Mouse (Mus musculus): Measurements from ENCODE around the gene Gtpbp3. TPM values are rescaled to one million over a fixed set of nuclear protein-coding genes. Genes with fewer than 3 reads are reported as not detected.

Gtpbp3 gene
- total and polyA plus RNA-seq, 3 experiments, result 17.4 to 26.7 (median 20.7) TPM

DNA sequence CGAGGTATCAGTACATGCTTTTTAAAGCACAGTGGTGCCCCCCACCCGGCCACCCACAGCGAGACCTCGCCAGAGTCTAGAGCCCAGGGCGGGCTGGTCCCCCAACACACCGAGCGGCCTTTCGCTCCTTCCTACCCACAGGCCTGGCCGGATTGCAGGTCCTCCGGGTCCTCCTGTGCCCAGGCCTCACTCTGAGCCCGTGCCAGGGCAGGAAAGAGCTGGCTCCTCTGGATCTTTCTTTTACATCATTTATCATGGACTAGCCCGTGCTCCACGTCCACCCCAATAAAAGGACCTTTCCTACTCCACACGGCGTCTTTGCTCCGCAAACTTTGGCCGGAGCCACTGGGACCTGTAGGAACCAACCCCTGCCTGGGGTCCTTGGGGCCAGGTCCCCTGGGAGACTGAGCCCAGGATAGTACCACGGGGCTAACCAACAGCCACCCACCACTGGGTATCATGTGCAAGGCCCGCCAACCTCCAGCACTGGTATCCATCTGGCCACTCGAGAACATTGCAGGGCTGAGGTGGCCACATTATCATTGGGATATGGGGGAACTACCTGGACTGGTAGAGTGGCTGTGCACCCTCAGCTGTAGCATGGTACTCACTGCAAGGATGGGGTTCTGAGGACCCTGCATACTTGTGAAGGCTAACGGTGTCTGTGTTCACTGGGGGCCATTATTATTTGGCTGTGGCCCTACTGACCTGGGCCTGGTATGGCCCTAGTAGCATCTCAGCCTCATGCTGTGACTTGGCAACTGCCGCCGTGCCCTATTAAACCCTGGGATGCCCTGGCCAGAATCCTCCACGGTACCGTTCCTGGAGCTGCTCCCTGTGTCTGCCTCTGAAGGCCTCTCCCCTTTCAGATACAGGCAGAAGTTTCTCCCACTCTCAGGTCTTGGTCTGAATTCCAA lies 12.9 kb upstream of the Gtpbp3 start:
- H3K27ac ChIP-seq (ENCODE audit: insufficient read depth, low read depth), result no peak overlapping the region
- in situ Hi-C loops (cut with MboI; ENCODE audit: low pct_ligation_motif_present, low pct_unique_long_range_greater_than_20kb, low sequenced_read_pairs) (no loop called here), dilution Hi-C loops (cut with MboI; ENCODE audit: extremely low pct_ligation_motif_present, extremely low pct_unique_long_range_greater_than_20kb, low sequenced_read_pairs) (no loop called here)
- no peak for DNase-seq (ENCODE audit: extremely low read depth)
- TF ChIP-seq POLR2AphosphoS2 (IDR thresholded peaks at IDR 0.05; ENCODE audit: low read depth, low read length) (no peak), ELF1 (IDR thresholded peaks at IDR 0.05; ENCODE audit: low read depth, low read length) (no peak), ZNF384 (IDR thresholded peaks at IDR 0.05; ENCODE audit: low read depth, low read length) (no peak), CHD1 (IDR thresholded peaks at IDR 0.05; ENCODE audit: low read depth, low read length) (no peak), MXI1 (IDR thresholded peaks at IDR 0.05; ENCODE audit: low read depth, low read length) (no peak), SMC3 (IDR thresholded peaks at IDR 0.05; ENCODE audit: low read depth, low read length) (no peak), ZC3H11A (IDR thresholded peaks at IDR 0.05; ENCODE audit: low read depth, low read length) (no peak), HCFC1 (IDR thresholded peaks at IDR 0.05; ENCODE audit: low read depth, low read length) (no peak)
- peaks cover 17% of the 10 kb centered on the region for H3K79me2 ChIP-seq (replicated peaks; ENCODE audit: control insufficient read depth, extremely low read depth, insufficient read depth, poor library complexity, severe bottlenecking)
- H3K4me2 ChIP-seq (ENCODE audit: insufficient read depth, low read depth, poor library complexity, severe bottlenecking), result no peak overlapping the region
- H3K36me3 ChIP-seq (replicated peaks in 1 of 2; ENCODE audit: control insufficient read depth in 1 of 2, insufficient read depth in 1 of 2, low read length in 1 of 2), result peaks cover 49 to 63% of the 10 kb centered on the region in 2 experiments
- no peaks in the 10 kb centered on the region for H3K9me3 ChIP-seq (replicated peaks; ENCODE audit: low read length)
- peaks cover 17% of the 10 kb centered on the region in 2 experiments for H3K4me1 ChIP-seq (ENCODE audit: control insufficient read depth in 1 of 2, insufficient read depth in 2 of 2)
- H3K27me3 ChIP-seq (replicated peaks), result no peaks in the 10 kb centered on the region
- no peak overlapping the region for H3K4me3 ChIP-seq (replicated peaks in 1 of 3; ENCODE audit: low read depth in 2 of 3, low read length in 2 of 3, poor library complexity in 1 of 3)
- no peak overlapping the region for H3K9ac ChIP-seq (ENCODE audit: insufficient read depth, low read depth)

DNA sequence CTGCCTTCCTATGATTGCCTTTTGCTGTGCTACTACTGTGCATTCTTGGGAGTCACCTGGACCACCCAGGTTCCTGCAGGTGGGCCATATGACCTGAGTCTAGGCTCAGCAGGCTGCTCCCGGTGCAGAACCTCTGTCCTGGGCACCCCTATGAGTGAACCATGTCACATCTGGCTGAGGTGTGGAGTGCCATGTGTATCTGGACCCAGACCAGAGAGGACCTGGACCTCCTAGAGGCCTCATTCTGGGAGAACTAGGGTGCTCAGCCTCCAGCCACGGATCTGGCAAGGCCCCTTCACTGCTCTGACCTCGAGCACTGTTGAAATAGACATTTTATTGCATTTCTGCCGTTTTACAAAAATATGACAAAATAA lies 12.2 kb upstream of the Gtpbp3 start:
- Histone ChIP-seq H3K79me2 (replicated peaks; ENCODE audit: control insufficient read depth, extremely low read depth, insufficient read depth, poor library complexity, severe bottlenecking) (peaks cover 10% of the 10 kb centered on the region), H3K4me3 (replicated peaks in 1 of 3; ENCODE audit: low read depth in 2 of 3, low read length in 2 of 3, poor library complexity in 1 of 3) (no peak overlapping the region), H3K9me3 (replicated peaks; ENCODE audit: low read length) (no peaks in the 10 kb centered on the region), H3K27me3 (replicated peaks) (no peaks in the 10 kb centered on the region), H3K4me1 (ENCODE audit: control insufficient read depth in 1 of 2, insufficient read depth in 2 of 2) (peaks cover 11% of the 10 kb centered on the region in 2 experiments), H3K27ac (ENCODE audit: insufficient read depth, low read depth) (no peak overlapping the region), H3K9ac (ENCODE audit: insufficient read depth, low read depth) (peak overlapping the region; percentile 30; the same call in 1 of the 2 replicates), H3K36me3 (replicated peaks in 1 of 2; ENCODE audit: control insufficient read depth in 1 of 2, insufficient read depth in 1 of 2, low read length in 1 of 2) (peaks cover 49 to 59% of the 10 kb centered on the region in 2 experiments), H3K4me2 (ENCODE audit: insufficient read depth, low read depth, poor library complexity, severe bottlenecking) (peak overlapping the region; percentile 64)
- DNase-seq (ENCODE audit: extremely low read depth), result no peak
- no peak for TF ChIP-seq HCFC1 (IDR thresholded peaks at IDR 0.05; ENCODE audit: low read depth, low read length)
- in situ Hi-C loops (cut with MboI; ENCODE audit: low pct_ligation_motif_present, low pct_unique_long_range_greater_than_20kb, low sequenced_read_pairs) (no loop called here), dilution Hi-C loops (cut with MboI; ENCODE audit: extremely low pct_ligation_motif_present, extremely low pct_unique_long_range_greater_than_20kb, low sequenced_read_pairs) (no loop called here)

DNA sequence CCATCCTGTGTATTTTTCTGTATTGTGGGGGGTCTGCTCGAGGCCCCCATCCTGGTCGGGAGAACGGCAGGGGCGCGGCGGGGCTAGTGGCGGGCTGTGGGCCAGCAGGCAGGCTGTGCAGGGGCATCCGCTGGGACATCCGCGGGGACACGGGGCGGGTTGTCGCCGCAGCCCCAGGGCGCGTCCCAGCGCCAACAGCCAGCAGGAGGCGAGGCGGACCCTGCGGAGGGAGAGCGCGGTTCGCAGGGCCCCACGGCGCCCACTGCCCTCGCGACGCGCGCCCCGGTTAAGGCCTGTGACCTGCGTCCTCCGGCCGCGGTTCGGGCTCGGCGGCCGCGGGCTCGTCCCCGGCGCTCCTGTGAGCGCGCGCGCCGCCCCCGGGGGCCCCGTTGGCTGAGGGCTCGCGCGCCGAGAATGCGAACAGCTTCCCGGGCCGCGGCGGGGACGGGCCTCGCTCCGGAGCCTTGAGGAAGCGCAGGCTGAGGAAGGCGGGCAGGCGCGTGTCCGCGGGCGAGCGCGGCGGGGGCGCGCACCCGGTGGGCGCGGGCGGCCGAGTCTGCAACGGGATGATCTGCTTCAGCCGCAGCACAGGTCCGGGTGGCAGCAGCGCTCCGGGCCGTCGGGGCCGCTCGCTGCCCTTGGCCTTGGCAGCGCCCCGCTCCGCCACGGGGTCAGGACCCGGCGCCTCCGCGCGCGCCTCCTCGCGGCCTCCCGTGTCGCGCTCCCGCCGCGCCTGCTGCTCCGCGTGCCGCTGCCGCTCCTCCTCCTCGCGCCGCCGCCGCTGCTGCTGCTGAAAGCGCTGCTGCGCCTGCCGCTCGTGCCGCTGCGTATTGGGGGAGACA lies 11.6 kb upstream of the Gtpbp3 start:
- dilution Hi-C loops (cut with MboI; ENCODE audit: extremely low pct_ligation_motif_present, extremely low pct_unique_long_range_greater_than_20kb, low sequenced_read_pairs), result no loop called here
- Histone ChIP-seq H3K4me3 (replicated peaks in 1 of 3; ENCODE audit: low read depth in 2 of 3, low read length in 2 of 3, poor library complexity in 1 of 3) (peak overlapping the region in 2 of 3 experiments; percentile 57 to 68), H3K27ac (ENCODE audit: insufficient read depth, low read depth) (peak overlapping the region; percentile 79), H3K27me3 (replicated peaks) (no peaks in the 10 kb centered on the region), H3K4me2 (ENCODE audit: insufficient read depth, low read depth, poor library complexity, severe bottlenecking) (peak overlapping the region; percentile 64), H3K9me3 (replicated peaks; ENCODE audit: low read length) (no peaks in the 10 kb centered on the region), H3K79me2 (replicated peaks; ENCODE audit: control insufficient read depth, extremely low read depth, insufficient read depth, poor library complexity, severe bottlenecking) (0 out of 2 replicates have a peak, but pooled peaks cover 6% of the 10 kb centered on the region), H3K4me1 (ENCODE audit: control insufficient read depth in 1 of 2, insufficient read depth in 2 of 2) (peaks cover 8% of the 10 kb centered on the region in 2 experiments), H3K36me3 (replicated peaks in 1 of 2; ENCODE audit: control insufficient read depth in 1 of 2, insufficient read depth in 1 of 2, low read length in 1 of 2) (peaks cover 42 to 58% of the 10 kb centered on the region in 2 experiments), H3K9ac (ENCODE audit: insufficient read depth, low read depth) (peak overlapping the region; percentile 30)
- in situ Hi-C loops (cut with MboI; ENCODE audit: low pct_ligation_motif_present, low pct_unique_long_range_greater_than_20kb, low sequenced_read_pairs), result no loop called here
- DNase-seq (ENCODE audit: extremely low read depth), result no peak
- TF ChIP-seq MEF2A (IDR thresholded peaks at IDR 0.05; ENCODE audit: borderline replicate concordance, low read depth, low read length) (no peak), MXI1 (IDR thresholded peaks at IDR 0.05; ENCODE audit: low read depth, low read length) (0 out of 2 replicates have a peak, but pooled peaks have one; percentile 52), UBTF (IDR thresholded peaks at IDR 0.05; ENCODE audit: low read depth, low read length) (peak; percentile 85; the same call in 1 of the 2 replicates), CTCF (conservative IDR thresholded peaks at IDR 0.05 in 1 of 2, IDR thresholded peaks at IDR 0.05 in 1 of 2; ENCODE audit: low read depth in 2 of 2, low read length in 2 of 2) (peak in 1 of 2 experiments; percentile 10; a peak in 2 of 4 replicates), POLR2AphosphoS2 (IDR thresholded peaks at IDR 0.05; ENCODE audit: low read depth, low read length) (peak; percentile 87), POLR2A (IDR thresholded peaks at IDR 0.05; ENCODE audit: low read depth, low read length) (no peak; the same call in 1 of the 2 replicates), BHLHE40 (IDR thresholded peaks at IDR 0.05; ENCODE audit: low read depth, low read length) (peak; percentile 85), CHD2 (IDR thresholded peaks at IDR 0.05; ENCODE audit: low read length) (no peak), ELF1 (IDR thresholded peaks at IDR 0.05; ENCODE audit: low read depth, low read length) (0 out of 2 replicates have a peak, but pooled peaks have one; percentile 45), NRF1 (IDR thresholded peaks at IDR 0.05; ENCODE audit: low read depth, low read length) (peak; percentile 23; the same call in 1 of the 2 replicates), TCF12 (IDR thresholded peaks at IDR 0.05; ENCODE audit: low read depth, low read length) (0 out of 2 replicates have a peak, but pooled peaks have one; percentile 13), ZMIZ1 (IDR thresholded peaks at IDR 0.05; ENCODE audit: low read depth, low read length) (peak; percentile 65)
